Mouse (Mus musculus) limb, embryonic 12.5 days (tissue): ENCODE measurements around the gene Btbd35f14. TPM values are rescaled to one million over a fixed set of nuclear protein-coding genes. Genes with fewer than 3 reads are reported as not detected.
"Not testable (repeated sequence)": the region's sequence is repeated elsewhere in the genome, so short reads cannot be mapped to it uniquely, and the experiment has no call there.

Source experiments
- ATAC-seq: fragments of 200-750 bp; cut with Nextera tagmentation; 2 replicates; pipeline ENCODE4 v1.8.0; 2017; ENCODE audit warnings: low read depth, moderate TSS enrichment; ENCODE audit not compliant: insufficient number of reproducible peaks, insufficient read depth, low FRiP score, low TSS enrichment
- H3K27ac ChIP-seq: fragments of 300-500 bp; sonication (generic); 2 replicates; pipeline ENCODE4 v1.5.1; 2016; ENCODE audit warnings: mild to moderate bottlenecking, moderate library complexity
- H3K27me3 ChIP-seq: fragments of 300-500 bp; sonication (generic); 2 replicates; pipeline ENCODE4 v1.6.1; 2016; ENCODE audit warnings: mild to moderate bottlenecking, moderate library complexity
- H3K36me3 ChIP-seq: fragments of 300-500 bp; sonication (generic); 2 replicates; pipeline ENCODE4 v1.6.1; 2016; ENCODE audit warnings: mild to moderate bottlenecking, moderate library complexity
- H3K4me1 ChIP-seq: fragments of 300-500 bp; sonication (generic); replicated peaks from 2 replicates; pipeline ENCODE4 v1.6.1; 2016
- H3K4me2 ChIP-seq: fragments of 300-500 bp; sonication (generic); 2 replicates; pipeline ENCODE4 v1.6.1; 2016; ENCODE audit warnings: mild to moderate bottlenecking, moderate library complexity
- H3K4me3 ChIP-seq: fragments of 300-500 bp; sonication (generic); replicated peaks from 2 replicates; pipeline ENCODE4 v1.5.1; 2016; ENCODE audit warnings: mild to moderate bottlenecking
- H3K9ac ChIP-seq: fragments of 300-500 bp; sonication (generic); replicated peaks from 2 replicates; pipeline ENCODE4 v1.6.1; 2016; ENCODE audit warnings: mild to moderate bottlenecking, moderate library complexity
- H3K9me3 ChIP-seq: fragments of 300-500 bp; sonication (generic); 2 replicates; pipeline ENCODE4 v1.6.1; 2016; ENCODE audit warnings: mild to moderate bottlenecking, moderate library complexity
- WGBS: fragments of 180-500 bp; shearing (Covaris S2); methylation state at CpG from one replicate; pipeline ENCODE4 v1.1.7; 2016; 5-methylcytosine and 5-hydroxymethylcytosine counted together
- polyA plus RNA-seq: library from polyadenylated mRNA; unstranded; fragments of >200 nt; fragmentation: Nextera tagmentation; extraction: Ambion mirVana; gene quantifications from 2 replicates; pipeline ENCODE4 v1.2.1, GENCODE M21; 2016

The Btbd35f14 gene
- not detected in 2 replicates for polyA plus RNA-seq

DNA sequence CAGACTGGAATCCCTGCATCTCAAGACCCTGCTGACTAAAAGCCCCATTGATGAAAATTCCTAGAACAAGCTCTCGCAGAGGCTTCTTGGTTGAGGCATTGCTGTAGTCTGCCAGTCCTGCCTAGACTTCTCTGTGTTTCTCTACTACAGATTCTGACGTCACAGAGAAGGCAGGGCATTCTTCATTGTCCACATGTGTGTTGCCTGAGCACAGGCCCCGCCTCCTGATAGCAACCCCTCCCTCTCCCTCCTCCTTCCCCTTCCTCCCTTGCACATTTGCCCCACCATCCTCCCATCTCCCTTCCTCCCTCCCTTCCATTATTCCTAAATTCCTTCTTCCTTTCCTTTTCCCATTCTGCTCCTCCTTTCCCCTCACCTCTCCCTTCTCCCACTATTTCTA, at the start of gene Btbd35f14:
Btbd35f14 (minus strand) TSS at position 101 of the 400 bp plus-strand sequence.
- H3K4me1 ChIP-seq, ATAC-seq, H3K9me3 ChIP-seq, H3K9ac ChIP-seq, H3K27me3 ChIP-seq, H3K27ac ChIP-seq, H3K36me3 ChIP-seq, H3K4me2 ChIP-seq, H3K4me3 ChIP-seq: not testable (repeated sequence)
- WGBS, result no CpG with 5 or more reads among the region's 3 CpGs

DNA sequence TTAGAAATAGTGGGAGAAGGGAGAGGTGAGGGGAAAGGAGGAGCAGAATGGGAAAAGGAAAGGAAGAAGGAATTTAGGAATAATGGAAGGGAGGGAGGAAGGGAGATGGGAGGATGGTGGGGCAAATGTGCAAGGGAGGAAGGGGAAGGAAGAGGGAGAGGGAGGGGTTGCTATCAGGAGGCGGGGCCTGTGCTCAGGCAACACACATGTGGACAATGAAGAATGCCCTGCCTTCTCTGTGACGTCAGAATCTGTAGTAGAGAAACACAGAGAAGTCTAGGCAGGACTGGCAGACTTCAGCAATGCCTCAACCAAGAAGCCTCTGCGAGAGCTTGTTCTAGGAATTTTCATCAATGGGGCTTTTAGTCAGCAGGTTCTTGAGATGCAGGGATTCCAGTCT, 45.3 kb downstream of the Btbd35f14 start, which contains the start of gene Btbd35f13:
Btbd35f13 (plus strand) TSS at position 301 of the 400 bp plus-strand sequence.
- H3K36me3 ChIP-seq, H3K4me3 ChIP-seq, H3K4me2 ChIP-seq, H3K27me3 ChIP-seq, ATAC-seq, H3K4me1 ChIP-seq, H3K9me3 ChIP-seq, H3K27ac ChIP-seq, H3K9ac ChIP-seq: not testable (repeated sequence)
- WGBS, result 70% methylated on average over 2 of the region's 3 CpGs

Other genes with a start within 250 kb of the Btbd35f14 start
- gene Btbd35f15, start 125.0 kb downstream of the Btbd35f14 start, polyA plus RNA-seq, result not detected in 2 replicates
- not detected in 2 replicates for gene Btbd35f13, start 45.2 kb downstream of the Btbd35f14 start, polyA plus RNA-seq